ENCODE assay signal across 16 mouse cellular contexts in the genomic region with DNA sequence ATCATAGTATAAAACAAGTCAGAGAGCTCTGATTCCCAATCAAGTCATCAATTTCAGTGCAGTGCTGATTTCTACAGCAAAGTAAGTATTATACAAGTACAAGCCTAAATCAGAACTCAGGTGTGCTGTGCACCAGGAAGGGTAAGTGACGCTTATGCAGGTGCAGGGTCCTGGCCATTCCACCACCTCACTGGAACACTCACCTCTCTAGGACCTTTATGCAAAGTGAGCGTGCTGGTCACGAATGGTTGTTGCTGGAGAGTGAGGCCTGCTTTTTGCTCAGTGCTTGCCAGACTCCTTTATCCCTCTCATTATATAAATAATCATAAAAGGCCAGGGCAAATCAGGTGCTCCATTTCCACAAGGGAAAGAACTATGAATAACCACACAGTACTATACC.
"Had no signal": no experiment of that assay in that cellular context is flagged by ENCODE, and none has a peak within 500 bp of the region (broad histone marks: within the 10 kb centered on the region; RNA-seq: fewer than 3 reads in every experiment).

No protein-coding gene starts in this region.

- H3K27me3 ChIP-seq: kidney, embryonic 15.5 days; liver, embryonic 15.5 days; neural tube, embryonic 13.5 days had no signal

- H3K27ac ChIP-seq: kidney, embryonic 15.5 days; left cerebral cortex, adult 2 months; limb, embryonic 10.5 days; liver, embryonic 15.5 days; neural tube, embryonic 13.5 days had no signal

- H3K4me2 ChIP-seq: kidney, embryonic 15.5 days; liver, embryonic 11.5 days; liver, embryonic 15.5 days had no signal

- DNase-seq: kidney, postnatal 14 days; lung, adult 2 months; lung, postnatal 36 days; retina, postnatal 1 day; right cerebral cortex, postnatal 4 days; spleen, adult 18-20 months; thymus, adult 18-20 months; thymus, postnatal 14 days had no signal

- H3K9ac ChIP-seq: kidney, embryonic 15.5 days; liver, embryonic 15.5 days had no signal

- H3K4me3 ChIP-seq: kidney, embryonic 15.5 days; left cerebral cortex, adult 2 months; limb, embryonic 10.5 days; liver, embryonic 15.5 days; neural tube, embryonic 13.5 days had no signal

- H3K9me3 ChIP-seq: kidney, embryonic 15.5 days; limb, embryonic 10.5 days; liver, embryonic 15.5 days; neural tube, embryonic 13.5 days had no signal

- ATAC-seq: lung, postnatal 0 days; midbrain, embryonic 16.5 days had no signal
